Mouse (Mus musculus) embryonic fibroblast, embryonic 13.5 days (primary cell): ENCODE results near the gene Bicc1.

Experiments used
- CTCF ChIP-seq: IDR thresholded peaks from 2 replicates; pipeline ENCODE4 v1.5.1; 2011; ENCODE audit warnings: mild to moderate bottlenecking, control low read depth, low read length, moderate library complexity, borderline replicate concordance; ENCODE audit not compliant: insufficient read depth
- POLR2A ChIP-seq: IDR thresholded peaks from 2 replicates; pipeline ENCODE4 v1.6.1; 2011; ENCODE audit warnings: low read depth, mild to moderate bottlenecking, control low read depth, low read length, moderate library complexity

GRCm38 (mm10) chr10:71093312-71093711, 66.2 kb downstream of the Bicc1 start:
- TF ChIP-seq CTCF: no peak
- TF ChIP-seq POLR2A: no peak
